Mouse (Mus musculus): ENCODE results near the gene Mansc1.

DNA sequence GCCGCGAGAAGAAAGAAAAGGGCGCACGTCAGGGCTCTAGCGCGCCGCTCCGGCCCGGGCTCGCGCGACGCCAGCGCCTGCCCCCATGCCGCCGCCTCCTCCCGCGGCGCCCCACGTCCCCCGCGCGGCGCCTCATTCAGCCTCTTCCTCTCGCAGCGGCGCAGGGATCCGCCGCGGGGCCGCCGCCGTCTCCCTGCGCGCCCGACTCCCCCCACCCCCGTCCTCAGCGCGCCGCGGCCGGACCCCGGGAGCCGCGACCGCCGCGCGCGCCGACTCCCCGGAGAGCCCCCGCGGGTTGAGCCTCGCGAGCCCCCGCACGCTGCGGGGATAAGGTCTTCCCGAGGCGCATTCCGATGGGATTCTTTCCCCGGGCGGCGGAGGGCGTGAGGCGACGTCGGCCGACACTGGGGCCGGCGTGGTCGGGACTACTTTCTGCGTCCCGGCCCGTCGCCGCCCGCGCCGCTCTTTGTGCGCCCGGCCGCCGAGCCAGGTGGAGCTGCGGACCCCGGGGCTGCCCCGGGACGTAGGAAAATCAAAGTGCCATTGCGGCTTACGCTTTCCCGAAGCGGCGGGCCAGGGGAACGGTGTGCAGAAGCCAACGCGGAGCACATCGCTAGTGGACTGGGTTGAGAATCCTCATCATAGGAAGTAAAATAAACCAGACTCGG lies 65.3 kb downstream of the Mansc1 start, which contains the start of gene Lrp6:
- no peak; the same call in none of the 2 replicates for TF ChIP-seq POLR2A (IDR thresholded peaks at IDR 0.05; ENCODE audit: control insufficient read depth, low read depth, low read length)
- TF ChIP-seq CTCF (IDR thresholded peaks at IDR 0.05; ENCODE audit: control insufficient read depth, insufficient read depth, insufficient replicate concordance, low read depth, low read length) = no peak

Measured in testis, adult 2 months (tissue).